Mouse (Mus musculus): Measurements from ENCODE around the gene Slc22a20. TPM values are rescaled to one million over a fixed set of nuclear protein-coding genes. Genes with fewer than 3 reads are reported as not detected.

Gene Slc22a20
- polyA plus RNA-seq (2015; fragmentation: Nextera tagmentation; extraction: Ambion mirVana), result 0.31 and 0.34 TPM in 2 replicates

DNA sequence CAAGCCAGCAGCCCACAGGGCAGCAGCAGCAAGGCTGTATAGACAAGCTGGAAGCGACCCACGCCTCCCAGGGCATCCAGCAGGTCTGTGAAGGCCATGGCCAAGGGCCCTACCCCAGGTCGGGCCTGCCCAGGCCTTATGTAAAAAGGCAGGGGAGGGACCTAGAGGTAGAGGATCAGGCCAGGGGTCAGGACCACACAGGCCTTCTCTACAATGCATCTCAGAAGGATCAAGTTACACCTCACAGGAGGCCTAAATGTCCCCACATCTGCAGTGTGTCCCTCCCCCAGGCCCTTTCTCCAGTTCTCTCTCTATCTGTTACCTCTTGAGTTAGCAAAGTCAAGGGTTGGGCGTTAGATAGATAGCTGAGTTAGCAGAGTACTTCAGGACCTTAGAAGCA, at the start of gene Slc22a20:
Gene Slc22a20 (minus strand): TSS at position 101 of the 400 bp plus-strand sequence.

DNA sequence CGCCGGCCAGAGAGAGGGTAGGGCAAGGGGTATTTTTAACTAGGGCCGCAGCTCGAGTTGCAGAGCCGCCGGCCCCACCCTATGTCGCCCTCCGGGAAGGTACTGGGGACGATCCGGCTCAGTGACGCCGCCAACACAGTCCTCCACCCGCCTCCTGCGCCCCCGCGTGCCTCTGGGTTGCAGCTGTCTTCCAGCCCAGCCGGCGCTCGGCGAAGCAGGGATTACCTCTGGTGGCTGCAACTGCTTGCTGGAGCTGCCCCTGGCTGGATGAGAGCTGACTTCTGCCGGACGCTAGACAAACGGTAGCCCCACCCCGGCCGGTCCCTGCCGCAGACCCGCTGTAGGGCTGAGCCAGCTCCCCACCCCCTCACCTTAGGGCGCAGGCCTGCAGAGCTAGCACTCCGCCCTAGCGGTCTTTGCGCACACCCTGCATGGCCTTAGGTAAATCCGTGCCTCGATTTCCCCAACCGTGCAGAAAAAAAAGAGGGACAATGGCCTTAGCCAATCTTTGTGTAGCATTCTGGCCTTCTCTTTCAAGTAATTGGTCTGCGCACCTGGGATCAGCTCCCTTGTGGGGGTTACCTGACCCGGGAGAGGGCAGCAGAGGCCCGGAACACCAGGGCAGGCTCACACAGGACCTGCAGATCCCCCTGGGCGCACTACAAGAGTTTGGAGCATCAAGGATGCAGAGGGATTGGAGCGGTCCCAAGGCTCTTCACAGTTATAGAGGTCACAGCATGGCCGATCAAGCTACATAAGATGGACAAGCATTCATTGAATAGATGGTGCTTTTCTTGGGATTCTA, 29.8 kb upstream of the Slc22a20 start, which contains the start of gene Capn1:
Gene Capn1 (minus strand): TSS at position 387 of the 805 bp plus-strand sequence.

GRCm38 (mm10) chr19:5963883-5964562, 21.9 kb downstream of the Slc22a20 start, which contains the start of gene Pola2:
TSS of gene Pola2 (minus strand) at chr19:5964202.

DNA sequence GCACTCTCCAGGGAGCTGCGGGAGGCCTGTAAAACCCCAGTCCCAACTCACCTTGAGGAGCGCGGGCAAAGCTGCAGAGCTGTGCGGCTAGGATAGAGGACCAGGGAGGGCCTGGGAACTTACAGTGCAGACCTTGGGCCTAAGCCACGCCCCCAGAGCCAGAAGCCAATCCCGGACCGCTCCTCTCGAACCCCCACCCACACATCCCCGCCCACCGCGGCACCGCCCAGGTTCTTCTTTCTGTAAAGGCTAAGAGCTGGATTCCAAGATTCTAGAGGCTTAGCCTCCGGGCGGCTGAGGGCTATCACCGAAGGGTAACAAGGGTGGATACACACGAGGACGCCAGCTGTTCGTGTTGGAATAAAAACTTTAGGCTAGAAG, 61.2 kb downstream of the Slc22a20 start, which contains the start of gene Cdc42ep2:
Gene Cdc42ep2 (minus strand): TSS at position 104 of the 381 bp plus-strand sequence.

Other genes with a start within 250 kb of the Slc22a20 start
- 27.7 and 29.5 TPM in 2 replicates for gene Ltbp3, start 245.2 kb downstream of the Slc22a20 start, polyA plus RNA-seq (2015; fragmentation: Nextera tagmentation; extraction: Ambion mirVana)
- gene Scyl1, start 214.7 kb downstream of the Slc22a20 start, polyA plus RNA-seq (2015; fragmentation: Nextera tagmentation; extraction: Ambion mirVana), result 62.1 and 63.5 TPM in 2 replicates
- gene Frmd8, start 110.9 kb downstream of the Slc22a20 start, polyA plus RNA-seq (2015; fragmentation: Nextera tagmentation; extraction: Ambion mirVana), result 14.8 and 15.1 TPM in 2 replicates
- gene Slc25a45, start 108.3 kb downstream of the Slc22a20 start, polyA plus RNA-seq (2015; fragmentation: Nextera tagmentation; extraction: Ambion mirVana), result 3.7 and 4.5 TPM in 2 replicates
- 0.47 and 0.54 TPM in 2 replicates for gene Tigd3, start 92.0 kb downstream of the Slc22a20 start, polyA plus RNA-seq (2015; fragmentation: Nextera tagmentation; extraction: Ambion mirVana)
- 52.6 and 59.0 TPM in 2 replicates for gene Dpf2, start 73.1 kb downstream of the Slc22a20 start, polyA plus RNA-seq (2015; fragmentation: Nextera tagmentation; extraction: Ambion mirVana)
- 18.8 and 20.3 TPM in 2 replicates for gene Cdc42ep2, start 61.3 kb downstream of the Slc22a20 start, polyA plus RNA-seq (2015; fragmentation: Nextera tagmentation; extraction: Ambion mirVana)
- 41.8 and 42.6 TPM in 2 replicates for gene Pola2, start 21.9 kb downstream of the Slc22a20 start, polyA plus RNA-seq (2015; fragmentation: Nextera tagmentation; extraction: Ambion mirVana)
- gene Capn1, start 29.8 kb upstream of the Slc22a20 start, polyA plus RNA-seq (2015; fragmentation: Nextera tagmentation; extraction: Ambion mirVana), result 30.2 and 32.8 TPM in 2 replicates
- gene Syvn1, start 60.4 kb upstream of the Slc22a20 start, polyA plus RNA-seq (2015; fragmentation: Nextera tagmentation; extraction: Ambion mirVana), result 16.7 and 19.3 TPM in 2 replicates
- 29.8 and 33.9 TPM in 2 replicates for gene Mrpl49, start 71.6 kb upstream of the Slc22a20 start, polyA plus RNA-seq (2015; fragmentation: Nextera tagmentation; extraction: Ambion mirVana)
- 611 and 659 TPM in 2 replicates for gene Fau, start 71.7 kb upstream of the Slc22a20 start, polyA plus RNA-seq (2015; fragmentation: Nextera tagmentation; extraction: Ambion mirVana)
- 27.6 and 28.5 TPM in 2 replicates for gene Znhit2, start 75.0 kb upstream of the Slc22a20 start, polyA plus RNA-seq (2015; fragmentation: Nextera tagmentation; extraction: Ambion mirVana)
- gene Tm7sf2, start 82.2 kb upstream of the Slc22a20 start, polyA plus RNA-seq (2015; fragmentation: Nextera tagmentation; extraction: Ambion mirVana), result 14.6 and 19.7 TPM in 2 replicates
- gene Vps51, start 91.1 kb upstream of the Slc22a20 start, polyA plus RNA-seq (2015; fragmentation: Nextera tagmentation; extraction: Ambion mirVana), result 37.0 and 41.4 TPM in 2 replicates
- not detected in 2 replicates for gene Tmem262, start 93.9 kb upstream of the Slc22a20 start, polyA plus RNA-seq (2015; fragmentation: Nextera tagmentation; extraction: Ambion mirVana)
- gene Gm28374, start 96.1 kb upstream of the Slc22a20 start, polyA plus RNA-seq (2015; fragmentation: Nextera tagmentation; extraction: Ambion mirVana), result 0.35 and 0.64 TPM in 2 replicates
- gene Zfpl1, start 98.8 kb upstream of the Slc22a20 start, polyA plus RNA-seq (2015; fragmentation: Nextera tagmentation; extraction: Ambion mirVana), result 46.9 and 47.9 TPM in 2 replicates
- gene Cdca5, start 98.8 kb upstream of the Slc22a20 start, polyA plus RNA-seq (2015; fragmentation: Nextera tagmentation; extraction: Ambion mirVana), result 4.7 and 8.0 TPM in 2 replicates
- not detected in 2 replicates for gene AC131692.1, start 108.3 kb upstream of the Slc22a20 start, polyA plus RNA-seq (2015; fragmentation: Nextera tagmentation; extraction: Ambion mirVana)
- gene Naaladl1, start 119.6 kb upstream of the Slc22a20 start, polyA plus RNA-seq (2015; fragmentation: Nextera tagmentation; extraction: Ambion mirVana), result 0.08 TPM in 1 of 2 replicates, not detected in the other
- 23.3 and 26.6 TPM in 2 replicates for gene Sac3d1, start 132.5 kb upstream of the Slc22a20 start, polyA plus RNA-seq (2015; fragmentation: Nextera tagmentation; extraction: Ambion mirVana)
- gene Snx15, start 142.2 kb upstream of the Slc22a20 start, polyA plus RNA-seq (2015; fragmentation: Nextera tagmentation; extraction: Ambion mirVana), result 14.6 and 15.8 TPM in 2 replicates
- 0.28 and 0.30 TPM in 2 replicates for gene Batf2, start 154.8 kb upstream of the Slc22a20 start, polyA plus RNA-seq (2015; fragmentation: Nextera tagmentation; extraction: Ambion mirVana)
- gene Arl2, start 155.4 kb upstream of the Slc22a20 start, polyA plus RNA-seq (2015; fragmentation: Nextera tagmentation; extraction: Ambion mirVana), result 54.9 and 59.2 TPM in 2 replicates
- not detected in 2 replicates for gene Majin, start 198.2 kb upstream of the Slc22a20 start, polyA plus RNA-seq (2015; fragmentation: Nextera tagmentation; extraction: Ambion mirVana)
- gene Gpha2, start 240.2 kb upstream of the Slc22a20 start, polyA plus RNA-seq (2015; fragmentation: Nextera tagmentation; extraction: Ambion mirVana), result 0.37 and 0.65 TPM in 2 replicates
- gene Ppp2r5b, start 249.7 kb upstream of the Slc22a20 start, polyA plus RNA-seq (2015; fragmentation: Nextera tagmentation; extraction: Ambion mirVana), result 19.3 and 25.7 TPM in 2 replicates